Mouse (Mus musculus): Measurements from ENCODE around the gene Nat8. TPM values are rescaled to one million over a fixed set of nuclear protein-coding genes. Genes with fewer than 3 reads are reported as not detected.
"Not testable (repeated sequence)": the region's sequence is repeated elsewhere in the genome, so short reads cannot be mapped to it uniquely, and the experiment has no call there.

The Nat8 gene
- total RNA-seq (2017), result not detected in 2 replicates

DNA sequence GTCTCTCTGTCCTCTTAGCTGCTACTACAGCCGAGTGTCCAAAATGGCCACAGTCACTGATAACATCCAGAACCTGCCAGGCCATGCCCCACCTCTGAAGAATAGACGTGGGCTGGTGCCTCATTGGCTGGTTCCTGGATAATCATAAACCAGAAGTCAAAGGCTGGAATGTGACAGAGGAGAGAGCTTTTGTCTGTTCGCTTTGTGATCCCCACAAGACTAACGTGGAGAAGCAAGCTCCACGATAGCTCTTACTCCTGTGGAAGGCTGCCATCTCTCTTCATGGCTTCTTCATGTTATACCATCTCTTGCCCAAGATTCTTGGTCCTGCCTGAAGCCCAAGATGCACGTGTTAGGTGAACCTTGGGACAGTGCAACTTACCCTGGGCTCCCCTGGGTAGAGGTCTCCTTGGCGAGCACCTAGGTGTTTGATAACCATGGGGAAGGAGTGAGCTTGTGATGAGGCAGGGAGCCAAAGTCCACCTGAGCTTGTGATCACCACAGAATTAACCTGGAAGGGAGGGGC, at the start of gene Nat8:
Gene Nat8, minus strand, starts transcription at position 287 of the 526 bp plus-strand sequence.
- no peak for ATAC-seq (replicated peaks in 1 of 2; ENCODE audit: insufficient read depth in 1 of 2, low FRiP score in 2 of 2, low TSS enrichment in 1 of 2, low read depth in 1 of 2, poor library complexity in 2 of 2, severe bottlenecking in 2 of 2)

DNA sequence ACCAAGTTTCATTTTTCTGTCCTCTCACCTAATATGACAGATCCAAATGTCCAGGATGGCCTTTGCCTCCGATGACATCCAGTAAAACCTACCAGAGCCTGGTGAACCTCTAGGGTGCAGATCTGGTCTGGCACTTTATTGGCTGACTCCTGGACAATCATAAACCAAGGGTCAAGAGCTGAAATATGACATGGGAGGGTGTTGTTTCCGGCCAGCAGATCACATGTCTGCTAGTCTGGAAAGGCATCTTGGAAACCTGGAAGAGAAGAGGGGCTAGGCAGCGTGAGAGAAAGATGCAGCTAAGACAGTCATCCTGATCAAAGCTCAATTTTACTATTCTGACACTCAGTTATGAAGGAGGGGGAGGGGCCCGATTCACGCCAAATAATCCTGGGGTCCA, 37.1 kb upstream of the Nat8 start, which contains the start of gene Nat8f2:
Gene Nat8f2, minus strand, starts transcription at position 153 of the 400 bp plus-strand sequence.
- not testable (repeated sequence) for ATAC-seq (replicated peaks in 1 of 2; ENCODE audit: insufficient read depth in 1 of 2, low FRiP score in 2 of 2, low TSS enrichment in 1 of 2, low read depth in 1 of 2, poor library complexity in 2 of 2, severe bottlenecking in 2 of 2)

DNA sequence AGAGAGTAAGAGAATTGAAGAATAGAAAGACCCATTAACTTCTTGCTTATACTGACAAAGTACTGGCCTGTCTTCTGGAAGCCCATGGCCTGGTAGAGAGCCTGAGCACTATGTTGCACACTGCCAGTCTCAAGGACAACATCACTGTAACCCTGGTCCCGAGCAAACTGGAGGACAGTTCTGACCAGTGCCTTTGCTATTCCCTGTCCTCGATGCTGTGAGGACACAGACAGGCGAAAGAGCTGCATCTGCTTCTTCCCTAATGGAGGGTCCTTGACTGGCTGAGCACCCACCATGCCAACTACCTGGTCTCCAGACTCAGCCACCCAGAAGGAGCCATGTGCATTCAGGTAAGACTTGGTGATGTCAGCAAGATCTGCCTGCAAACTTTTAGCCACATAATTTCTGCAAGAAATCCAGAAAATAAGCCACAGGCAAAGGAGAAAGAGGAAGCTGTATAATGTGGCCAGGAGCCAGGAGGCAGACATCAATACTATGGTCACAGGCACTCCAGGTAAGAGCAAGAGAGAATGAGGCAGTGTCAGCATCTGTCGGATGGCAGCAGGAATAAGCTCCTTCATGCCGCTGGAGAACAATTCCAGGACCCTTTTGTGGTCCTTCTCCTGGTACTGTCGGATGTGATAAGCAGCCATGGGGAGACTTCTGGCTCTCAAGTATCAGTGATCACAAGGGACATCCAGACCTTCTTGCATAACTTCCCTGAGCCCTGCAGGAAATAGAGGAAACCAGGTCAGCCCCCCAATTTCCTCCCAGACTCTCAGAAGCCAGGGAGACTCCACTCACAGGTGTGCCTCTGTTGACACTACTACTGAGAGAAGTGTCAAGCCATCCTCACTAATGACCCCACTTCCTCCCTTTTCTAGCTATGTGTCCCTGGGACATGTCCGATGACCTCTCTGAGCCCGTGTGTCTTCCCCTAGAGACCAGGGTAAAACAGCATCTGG, 36.1 kb upstream of the Nat8 start:
- peak; percentile 56 to 82 for ATAC-seq (replicated peaks in 1 of 2; ENCODE audit: insufficient read depth in 1 of 2, low FRiP score in 2 of 2, low TSS enrichment in 1 of 2, low read depth in 1 of 2, poor library complexity in 2 of 2, severe bottlenecking in 2 of 2)

- ATAC-seq (replicated peaks in 1 of 2; ENCODE audit: insufficient read depth in 1 of 2, low FRiP score in 2 of 2, low TSS enrichment in 1 of 2, low read depth in 1 of 2, poor library complexity in 2 of 2, severe bottlenecking in 2 of 2), result not testable (repeated sequence)
These were observed 35.1 kb upstream of the Nat8 start for GRCm38 (mm10) chr6:85866995-85867394.

DNA sequence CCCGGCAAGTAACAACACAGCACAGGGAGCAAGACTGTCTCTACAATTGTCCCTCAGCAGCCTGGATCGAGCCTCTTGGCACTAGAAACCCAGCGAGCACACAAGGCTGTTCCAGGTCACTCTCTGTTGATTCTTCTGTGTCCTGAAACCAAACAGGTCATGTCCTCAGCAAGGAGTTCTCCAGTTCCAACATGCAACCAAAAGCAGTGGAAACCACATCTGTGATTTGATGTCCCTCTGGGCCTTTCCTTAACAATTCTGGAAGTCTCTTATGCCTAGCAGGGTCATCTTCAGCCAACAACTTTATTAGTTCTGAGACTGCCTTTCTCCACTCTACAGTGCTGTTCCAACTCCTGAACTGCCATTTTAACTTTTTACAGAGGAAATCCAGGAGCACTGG, 34.3 kb upstream of the Nat8 start:
- not testable (repeated sequence) for ATAC-seq (replicated peaks in 1 of 2; ENCODE audit: insufficient read depth in 1 of 2, low FRiP score in 2 of 2, low TSS enrichment in 1 of 2, low read depth in 1 of 2, poor library complexity in 2 of 2, severe bottlenecking in 2 of 2)

DNA sequence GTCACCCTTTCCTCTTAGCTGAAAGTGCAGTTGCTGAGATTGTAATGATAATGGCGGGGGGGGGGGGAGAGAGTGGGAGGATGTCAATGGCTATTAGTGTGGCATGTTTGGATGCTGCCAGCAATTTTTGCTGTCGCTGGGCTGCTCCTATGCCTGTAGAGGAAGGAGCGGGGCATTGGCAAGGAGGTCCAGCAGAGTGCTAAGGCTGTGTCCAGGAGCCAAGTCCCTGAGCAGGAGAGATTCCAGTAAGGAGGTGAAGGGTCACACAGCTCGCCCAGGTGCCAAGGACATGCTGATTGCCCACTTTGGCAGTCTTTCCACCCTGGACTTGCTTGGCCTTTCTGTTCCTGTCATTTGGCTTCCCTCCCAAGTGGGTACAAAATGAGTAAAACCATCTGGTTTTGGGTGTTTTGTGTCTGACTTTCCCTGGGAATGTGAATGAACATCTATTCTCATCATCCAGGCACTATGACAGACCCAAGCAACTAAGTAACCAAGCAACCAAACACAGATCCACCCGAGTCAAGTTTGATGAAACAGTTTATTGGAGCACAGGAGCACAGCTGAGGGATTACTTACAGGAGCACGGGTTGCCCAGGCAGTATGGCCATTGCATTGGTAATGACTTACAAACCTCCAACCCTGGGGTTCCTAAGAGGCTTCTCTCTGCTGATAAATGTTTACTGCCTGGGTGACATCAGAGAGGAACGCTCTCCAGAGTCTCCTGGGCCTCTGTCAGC, 33.2 kb upstream of the Nat8 start:
- not testable (repeated sequence) for ATAC-seq (replicated peaks in 1 of 2; ENCODE audit: insufficient read depth in 1 of 2, low FRiP score in 2 of 2, low TSS enrichment in 1 of 2, low read depth in 1 of 2, poor library complexity in 2 of 2, severe bottlenecking in 2 of 2)

- ATAC-seq (replicated peaks in 1 of 2; ENCODE audit: insufficient read depth in 1 of 2, low FRiP score in 2 of 2, low TSS enrichment in 1 of 2, low read depth in 1 of 2, poor library complexity in 2 of 2, severe bottlenecking in 2 of 2), result no peak
These were observed 32.0 kb upstream of the Nat8 start for GRCm38 (mm10) chr6:85863840-85864239.

DNA sequence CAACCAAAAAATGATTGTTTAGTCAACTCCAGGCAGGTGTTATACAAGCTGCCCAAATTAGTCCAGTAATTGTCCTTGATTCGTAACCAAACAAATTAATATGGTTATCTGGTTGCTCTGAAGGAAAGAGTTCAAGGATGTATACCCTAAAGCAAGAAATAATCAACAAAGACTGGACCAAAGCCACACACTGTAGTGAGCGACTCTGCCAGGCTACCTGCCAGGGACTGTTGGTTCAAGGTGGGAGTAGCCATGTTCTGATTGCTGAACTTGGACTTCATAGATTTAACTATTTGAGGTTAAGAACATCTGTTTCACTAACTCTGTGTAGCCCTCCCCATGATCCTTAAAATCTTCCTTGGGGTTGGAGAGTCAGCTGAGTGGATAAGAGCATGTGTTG, 31.3 kb upstream of the Nat8 start:
- no peak for ATAC-seq (replicated peaks in 1 of 2; ENCODE audit: insufficient read depth in 1 of 2, low FRiP score in 2 of 2, low TSS enrichment in 1 of 2, low read depth in 1 of 2, poor library complexity in 2 of 2, severe bottlenecking in 2 of 2)

GRCm38 (mm10) chr6:85862565-85862964, 30.7 kb upstream of the Nat8 start:
- ATAC-seq (replicated peaks in 1 of 2; ENCODE audit: insufficient read depth in 1 of 2, low FRiP score in 2 of 2, low TSS enrichment in 1 of 2, low read depth in 1 of 2, poor library complexity in 2 of 2, severe bottlenecking in 2 of 2), result no peak

DNA sequence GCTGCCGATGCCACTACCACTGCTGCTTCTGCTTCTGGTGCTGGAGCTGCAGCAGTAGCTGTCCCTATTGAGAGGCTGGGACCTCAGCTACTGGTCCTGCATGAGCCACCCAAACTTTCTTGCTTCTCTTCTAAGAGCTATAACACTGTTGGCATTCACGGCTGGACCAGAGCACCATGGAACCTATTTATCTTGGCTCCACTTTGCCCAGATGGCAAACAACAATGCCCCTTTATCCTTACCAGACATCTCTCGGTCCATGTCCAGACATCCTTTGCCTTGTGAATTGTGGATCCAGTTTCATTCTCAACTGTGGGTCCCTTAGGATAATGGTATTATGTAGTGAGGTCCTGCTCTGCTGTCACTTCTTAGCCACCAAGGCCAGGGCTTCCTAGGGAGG, 29.4 kb upstream of the Nat8 start:
- ATAC-seq (replicated peaks in 1 of 2; ENCODE audit: insufficient read depth in 1 of 2, low FRiP score in 2 of 2, low TSS enrichment in 1 of 2, low read depth in 1 of 2, poor library complexity in 2 of 2, severe bottlenecking in 2 of 2), result no peak

GRCm38 (mm10) chr6:85856194-85856678, 24.4 kb upstream of the Nat8 start:
- no peak for ATAC-seq (replicated peaks in 1 of 2; ENCODE audit: insufficient read depth in 1 of 2, low FRiP score in 2 of 2, low TSS enrichment in 1 of 2, low read depth in 1 of 2, poor library complexity in 2 of 2, severe bottlenecking in 2 of 2)

DNA sequence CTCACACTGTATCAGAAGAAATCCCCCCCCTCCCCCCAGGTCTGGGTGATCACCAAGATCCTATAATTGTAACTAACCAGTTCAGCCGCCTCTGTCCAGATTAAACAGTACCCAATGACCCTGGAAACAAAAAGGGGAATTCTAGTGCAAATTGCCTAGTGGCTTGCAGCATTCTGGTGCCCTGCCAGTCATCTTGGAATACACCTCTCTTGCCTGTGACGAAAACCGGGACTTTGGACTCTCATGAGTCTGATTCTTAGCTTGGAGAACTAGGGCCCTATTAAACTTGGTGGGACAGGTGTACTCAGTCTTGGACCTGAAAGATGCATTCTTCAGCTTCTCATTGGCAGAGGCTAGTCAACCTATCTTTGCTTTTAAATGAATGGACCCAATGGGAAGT, 21.6 kb upstream of the Nat8 start:
- ATAC-seq (replicated peaks in 1 of 2; ENCODE audit: insufficient read depth in 1 of 2, low FRiP score in 2 of 2, low TSS enrichment in 1 of 2, low read depth in 1 of 2, poor library complexity in 2 of 2, severe bottlenecking in 2 of 2), result no peak

- ATAC-seq (replicated peaks in 1 of 2; ENCODE audit: insufficient read depth in 1 of 2, low FRiP score in 2 of 2, low TSS enrichment in 1 of 2, low read depth in 1 of 2, poor library complexity in 2 of 2, severe bottlenecking in 2 of 2), result peak; percentile 55 to 58
These were observed 19.3 kb upstream of the Nat8 start for GRCm38 (mm10) chr6:85851062-85851773.

GRCm38 (mm10) chr6:85849240-85849639, 17.4 kb upstream of the Nat8 start:
- ATAC-seq (replicated peaks in 1 of 2; ENCODE audit: insufficient read depth in 1 of 2, low FRiP score in 2 of 2, low TSS enrichment in 1 of 2, low read depth in 1 of 2, poor library complexity in 2 of 2, severe bottlenecking in 2 of 2), result no peak

- ATAC-seq (replicated peaks in 1 of 2; ENCODE audit: insufficient read depth in 1 of 2, low FRiP score in 2 of 2, low TSS enrichment in 1 of 2, low read depth in 1 of 2, poor library complexity in 2 of 2, severe bottlenecking in 2 of 2), result no peak
These were observed 16.3 kb upstream of the Nat8 start for GRCm38 (mm10) chr6:85848140-85848539.

DNA sequence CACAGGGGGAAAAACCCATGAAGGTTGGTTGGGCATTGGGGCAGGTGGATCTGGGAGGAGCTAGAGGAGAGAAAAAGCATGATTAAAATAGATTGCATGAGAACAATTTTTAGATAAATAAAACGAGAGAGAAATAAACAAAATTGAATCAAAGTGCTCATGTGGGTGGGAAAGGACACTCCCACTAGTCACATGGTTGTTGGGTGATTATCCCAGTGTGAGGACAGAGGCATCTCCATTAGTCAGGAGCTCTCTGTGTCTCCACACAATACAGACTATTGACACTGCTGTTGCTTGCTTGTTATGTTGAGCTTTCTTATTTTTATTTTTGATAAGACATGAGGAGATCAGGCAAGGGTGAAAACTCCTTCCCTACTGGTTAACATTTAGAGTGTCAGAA, 15.0 kb upstream of the Nat8 start:
- ATAC-seq (replicated peaks in 1 of 2; ENCODE audit: insufficient read depth in 1 of 2, low FRiP score in 2 of 2, low TSS enrichment in 1 of 2, low read depth in 1 of 2, poor library complexity in 2 of 2, severe bottlenecking in 2 of 2), result no peak
